Mouse (Mus musculus): ENCODE data around the gene Pcgf5. TPM values are rescaled to one million over a fixed set of nuclear protein-coding genes. Genes with fewer than 3 reads are reported as not detected.

Gene Pcgf5
- total RNA-seq, 1 experiment from 2014 or later, result 38.8 TPM

- ATAC-seq (ENCODE audit: extremely low read depth, insufficient number of reproducible peaks, low FRiP score, poor library complexity, severe bottlenecking), result no peak
Measured at GRCm38 (mm10) chr19:36378511-36379232, 30.6 kb downstream of the Pcgf5 start.

- ATAC-seq (ENCODE audit: extremely low read depth, insufficient number of reproducible peaks, low FRiP score, poor library complexity, severe bottlenecking), result no peak
Measured at GRCm38 (mm10) chr19:36382901-36383300, 34.8 kb downstream of the Pcgf5 start.

GRCm38 (mm10) chr19:36383977-36384376, 35.9 kb downstream of the Pcgf5 start:
- ATAC-seq (ENCODE audit: extremely low read depth, insufficient number of reproducible peaks, low FRiP score, poor library complexity, severe bottlenecking), result no peak

DNA sequence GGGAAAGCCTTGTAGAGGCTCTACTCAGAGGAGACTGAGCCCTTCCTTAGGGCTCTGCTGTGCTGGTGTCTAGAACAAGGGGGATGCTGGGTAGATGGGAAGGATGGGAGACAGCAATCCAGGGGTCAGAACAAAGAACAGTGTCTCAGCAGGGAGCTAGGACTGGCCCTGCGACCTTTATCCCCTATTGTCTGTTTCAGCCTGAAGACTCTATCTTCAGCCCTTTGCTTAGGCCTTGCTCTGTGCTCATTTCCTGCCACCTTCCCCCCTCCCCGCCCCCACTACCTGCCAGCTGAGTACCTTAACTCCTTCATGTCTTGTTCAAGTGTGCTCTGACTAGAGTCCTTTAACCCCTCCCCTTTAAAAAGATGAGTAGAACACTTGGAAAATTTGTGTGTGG, 36.3 kb downstream of the Pcgf5 start:
- no peak for ATAC-seq (ENCODE audit: extremely low read depth, insufficient number of reproducible peaks, low FRiP score, poor library complexity, severe bottlenecking)

DNA sequence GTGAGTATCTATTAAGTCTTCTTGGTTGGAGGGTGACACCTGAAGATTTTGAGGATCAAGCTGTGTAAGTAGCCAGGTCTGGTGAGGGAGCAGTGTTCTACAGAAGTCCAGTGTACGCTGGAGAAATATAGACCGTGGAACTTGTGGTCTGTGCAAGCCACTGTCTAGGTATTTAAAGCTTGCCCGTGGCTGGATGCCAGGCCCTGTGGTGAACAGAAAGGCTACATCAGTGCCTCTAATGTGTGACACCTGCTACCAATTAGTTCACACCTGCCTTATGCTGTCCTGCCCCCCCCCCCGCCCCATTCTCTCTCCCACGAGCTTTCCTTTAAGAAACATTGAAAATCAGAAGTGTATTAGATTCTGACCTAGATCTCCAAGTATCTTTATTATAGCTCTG, 40.4 kb downstream of the Pcgf5 start:
- ATAC-seq (ENCODE audit: extremely low read depth, insufficient number of reproducible peaks, low FRiP score, poor library complexity, severe bottlenecking), result no peak

GRCm38 (mm10) chr19:36390714-36391113, 42.6 kb downstream of the Pcgf5 start:
- ATAC-seq (ENCODE audit: extremely low read depth, insufficient number of reproducible peaks, low FRiP score, poor library complexity, severe bottlenecking), result no peak

DNA sequence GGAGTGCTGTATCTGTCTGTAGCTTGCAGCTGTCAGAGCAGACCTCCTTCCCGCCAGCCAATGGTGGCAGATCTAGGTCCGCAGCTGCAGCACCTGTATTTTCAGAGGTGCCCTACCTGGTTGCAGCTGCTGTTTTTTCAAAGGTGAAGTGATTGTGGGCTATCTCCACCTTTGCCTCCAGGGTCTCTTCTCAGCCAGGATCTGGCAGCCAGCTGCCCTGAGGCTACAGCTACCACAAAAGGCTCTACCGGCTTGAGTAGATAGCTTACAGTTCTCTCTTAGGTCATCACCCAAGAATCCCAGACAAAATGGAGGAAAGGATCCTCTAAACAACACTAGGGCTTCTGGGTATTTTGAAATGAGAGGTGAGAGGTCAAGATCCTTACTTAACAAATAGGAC, 50.4 kb downstream of the Pcgf5 start:
- no peak for ATAC-seq (ENCODE audit: extremely low read depth, insufficient number of reproducible peaks, low FRiP score, poor library complexity, severe bottlenecking)

DNA sequence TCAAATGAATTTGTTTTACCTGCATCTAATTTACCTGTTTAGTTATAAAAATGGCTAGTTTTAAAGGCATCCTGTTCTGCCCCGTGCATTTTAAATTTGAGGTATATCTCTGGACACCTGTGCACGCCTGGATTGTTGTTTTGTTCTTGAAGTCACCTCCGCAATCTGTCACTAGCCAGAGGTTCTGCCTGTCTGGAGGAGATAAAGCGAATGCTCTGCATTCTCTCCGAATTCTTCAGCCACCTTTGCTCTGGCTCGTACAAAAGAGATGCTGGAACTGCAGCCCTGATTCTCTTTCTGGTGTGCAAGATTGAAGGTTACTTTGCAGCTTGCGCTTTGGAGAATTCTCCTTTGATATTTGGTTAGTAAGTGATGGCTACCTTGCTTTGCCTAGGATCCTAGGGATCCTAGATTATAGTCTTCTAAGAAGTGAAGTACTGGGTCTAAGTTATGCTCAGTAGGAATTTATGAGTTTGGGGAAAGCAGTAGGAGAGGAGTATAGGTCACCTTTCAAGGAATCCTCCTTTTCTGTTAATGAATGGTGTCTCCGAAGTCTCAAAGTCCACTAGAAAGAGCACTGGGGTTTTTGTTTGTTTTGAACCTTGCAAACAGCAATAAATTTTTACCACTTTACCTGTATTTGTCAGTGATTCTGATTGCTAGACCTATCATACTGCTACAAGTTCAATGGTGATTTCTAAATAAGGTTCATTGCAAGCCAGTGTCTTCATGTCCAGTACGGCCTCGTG, 60.4 kb downstream of the Pcgf5 start:
- ATAC-seq (ENCODE audit: extremely low read depth, insufficient number of reproducible peaks, low FRiP score, poor library complexity, severe bottlenecking), result no peak

DNA sequence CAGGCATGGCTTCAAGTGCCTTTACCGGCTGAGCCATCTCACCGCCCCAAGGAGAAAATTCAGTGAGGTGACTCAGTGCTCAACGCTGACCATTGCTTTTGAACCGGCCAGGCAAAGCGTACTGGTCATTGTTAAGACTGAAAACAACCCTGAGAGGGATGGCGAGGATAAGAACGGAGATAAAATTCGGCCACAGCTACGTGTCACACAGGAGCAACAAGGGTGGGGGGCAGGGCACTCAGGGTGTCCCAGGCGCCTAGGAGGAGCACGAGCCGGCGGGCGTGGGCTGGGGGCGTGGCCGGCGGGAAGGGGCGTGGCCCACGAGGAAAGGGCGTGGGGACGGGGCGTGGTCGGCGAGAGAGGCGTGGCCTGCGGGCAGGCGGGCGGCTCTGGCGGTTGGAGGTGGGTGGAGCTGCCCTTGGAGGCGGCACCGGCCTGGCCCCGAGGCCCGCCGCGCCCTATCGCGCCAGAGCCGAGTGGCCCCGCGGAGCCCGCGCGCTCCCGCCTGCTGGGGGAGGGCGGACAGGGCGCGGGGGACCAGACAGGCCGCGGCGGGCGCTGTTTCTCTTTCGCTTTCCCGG, 61.3 kb downstream of the Pcgf5 start:
- peak; percentile 90 for ATAC-seq (ENCODE audit: extremely low read depth, insufficient number of reproducible peaks, low FRiP score, poor library complexity, severe bottlenecking)

GRCm38 (mm10) chr19:36409861-36410392, 61.8 kb downstream of the Pcgf5 start:
- ATAC-seq (ENCODE audit: extremely low read depth, insufficient number of reproducible peaks, low FRiP score, poor library complexity, severe bottlenecking), result no peak

DNA sequence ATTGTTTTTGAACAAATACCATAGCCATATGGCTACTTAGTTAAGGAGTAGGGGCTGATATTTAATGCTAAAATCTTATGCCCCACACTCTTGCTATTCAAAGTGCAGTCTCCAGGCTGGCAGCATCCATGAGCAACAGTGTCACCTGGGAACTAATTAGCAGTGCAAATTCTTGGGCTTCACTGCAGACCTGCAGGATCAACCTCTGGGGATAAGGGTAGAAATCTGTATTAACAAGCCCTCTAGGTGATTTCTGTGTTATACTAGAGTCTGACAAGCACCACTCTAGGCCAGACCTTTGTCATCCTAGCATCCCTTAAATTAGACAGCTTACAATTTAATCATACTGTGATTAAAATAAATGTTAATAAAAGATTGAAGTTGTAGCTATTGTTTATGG, 71.8 kb downstream of the Pcgf5 start:
- ATAC-seq (ENCODE audit: extremely low read depth, insufficient number of reproducible peaks, low FRiP score, poor library complexity, severe bottlenecking), result no peak

DNA sequence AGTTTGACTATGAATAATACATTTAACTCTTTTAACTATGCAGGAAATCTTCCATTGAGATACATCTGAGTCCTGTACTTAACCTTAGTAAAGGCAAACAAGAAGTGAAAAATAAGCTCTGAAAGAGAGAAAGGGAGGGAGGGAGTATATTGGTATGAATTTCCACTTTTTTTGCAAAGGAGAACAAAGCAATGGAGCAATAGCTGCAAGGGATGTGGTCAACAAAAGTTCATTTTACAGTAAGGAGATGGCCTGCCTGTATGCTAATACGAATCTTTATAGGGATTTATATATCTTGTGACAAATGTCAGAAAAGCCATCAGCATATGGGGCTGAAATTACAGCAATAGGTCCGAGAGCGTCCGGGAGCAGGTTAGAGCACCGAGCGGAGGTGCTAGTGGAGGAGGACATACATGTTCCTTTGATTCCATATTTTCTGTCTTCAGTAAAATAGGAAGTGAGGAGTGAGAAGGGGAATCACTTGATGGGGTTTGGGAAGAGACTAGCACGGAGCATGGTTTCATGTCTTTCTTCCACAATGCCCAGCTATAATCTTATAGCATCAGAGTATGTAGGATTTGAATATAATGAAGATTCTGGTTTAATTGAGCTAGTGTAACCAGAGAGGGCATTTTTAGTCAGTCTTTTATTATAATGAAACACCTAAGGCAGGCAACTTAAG, 79.2 kb downstream of the Pcgf5 start:
- ATAC-seq (ENCODE audit: extremely low read depth, insufficient number of reproducible peaks, low FRiP score, poor library complexity, severe bottlenecking), result no peak

GRCm38 (mm10) chr19:36428116-36428515, 80.0 kb downstream of the Pcgf5 start:
- no peak for ATAC-seq (ENCODE audit: extremely low read depth, insufficient number of reproducible peaks, low FRiP score, poor library complexity, severe bottlenecking)

DNA sequence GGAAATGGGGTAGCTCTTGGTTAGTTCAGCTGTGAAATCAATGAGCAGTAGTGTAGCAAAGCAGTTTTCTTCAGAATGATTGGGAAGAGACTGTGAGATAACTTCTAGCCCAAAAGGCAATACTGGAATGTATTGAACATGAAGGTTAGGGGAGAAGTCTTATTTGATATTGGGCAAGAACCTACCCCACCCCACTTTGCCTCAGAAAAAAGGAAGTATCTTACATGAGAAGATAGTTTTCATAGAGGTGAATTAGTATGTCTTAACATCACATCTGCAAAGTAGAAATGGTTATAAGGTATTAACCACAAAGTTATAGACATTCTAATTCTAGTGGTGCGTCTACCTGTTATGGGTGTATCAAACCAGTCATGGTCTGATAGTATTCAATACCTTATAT, 81.2 kb downstream of the Pcgf5 start:
- ATAC-seq (ENCODE audit: extremely low read depth, insufficient number of reproducible peaks, low FRiP score, poor library complexity, severe bottlenecking), result no peak

DNA sequence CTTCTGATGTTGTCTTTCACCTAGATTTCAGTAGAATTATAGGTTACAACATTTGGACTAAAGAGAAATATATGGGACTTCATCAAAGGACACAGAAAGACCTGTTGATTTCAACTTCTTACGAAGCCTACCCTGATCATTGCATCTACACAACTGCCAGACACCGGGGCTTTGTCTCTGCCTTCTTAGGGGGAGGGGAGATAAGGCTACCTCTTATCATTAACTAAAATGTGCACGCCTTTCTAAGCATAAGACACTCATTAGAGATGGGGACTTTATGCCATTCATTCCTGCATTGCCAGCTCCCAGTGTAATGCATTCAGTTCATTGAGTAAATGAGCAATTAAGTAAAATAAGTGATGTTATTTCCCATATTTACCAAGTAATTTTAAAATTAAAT, 85.1 kb downstream of the Pcgf5 start:
- no peak for ATAC-seq (ENCODE audit: extremely low read depth, insufficient number of reproducible peaks, low FRiP score, poor library complexity, severe bottlenecking)

GRCm38 (mm10) chr19:36439894-36440714, 92.0 kb downstream of the Pcgf5 start:
- ATAC-seq (ENCODE audit: extremely low read depth, insufficient number of reproducible peaks, low FRiP score, poor library complexity, severe bottlenecking), result no peak

GRCm38 (mm10) chr19:36450997-36451608, 103.0 kb downstream of the Pcgf5 start:
- ATAC-seq (ENCODE audit: extremely low read depth, insufficient number of reproducible peaks, low FRiP score, poor library complexity, severe bottlenecking), result no peak

DNA sequence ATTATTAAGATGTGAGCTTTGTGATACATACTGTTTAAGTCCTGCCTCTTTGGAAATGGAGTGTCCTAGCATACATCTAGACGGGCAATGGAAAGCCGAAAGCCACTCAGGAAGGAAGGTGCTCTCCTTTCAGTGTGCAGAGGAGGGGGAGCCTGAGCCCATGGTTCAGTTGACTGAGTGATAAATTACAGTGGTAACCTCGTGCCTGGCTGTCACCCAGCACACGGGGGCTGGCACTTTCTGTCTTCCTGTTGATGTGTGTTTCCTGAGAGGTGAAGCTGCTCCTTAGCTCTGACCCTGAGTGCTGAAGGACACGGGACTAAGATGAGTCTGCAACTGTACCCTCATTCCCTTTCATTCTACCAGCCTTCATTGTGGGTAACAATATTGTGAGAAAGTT, 103.6 kb downstream of the Pcgf5 start:
- no peak for ATAC-seq (ENCODE audit: extremely low read depth, insufficient number of reproducible peaks, low FRiP score, poor library complexity, severe bottlenecking)
